Mouse (Mus musculus) ES-E14 (cell line): ENCODE measurements around the gene Rhbdf1. TPM values are rescaled to one million over a fixed set of nuclear protein-coding genes. Genes with fewer than 3 reads are reported as not detected.

Experiments used
- DNase-seq: peaks from one replicate; pipeline ENCODE4 v3.0.0-alpha.2; 2013; ENCODE audit warnings: low read depth, low spot score
- H3K27ac ChIP-seq: 2 replicates; pipeline ENCODE4 v1.5.1; 2012; ENCODE audit warnings: low read depth, mild to moderate bottlenecking, low read length, moderate library complexity, mixed read lengths; ENCODE audit not compliant: poor library complexity, insufficient read depth, severe bottlenecking
- H3K36me3 ChIP-seq: 2 replicates; pipeline ENCODE4 v1.6.1; 2012; ENCODE audit warnings: mild to moderate bottlenecking, low read length, moderate library complexity, mixed read lengths; ENCODE audit not compliant: control insufficient read depth, poor library complexity, insufficient read depth, severe bottlenecking
- H3K4me1 ChIP-seq, 2 experiments: fragments of 150-350 bp in 1 of 2; sonication (generic) in 1 of 2; 2 replicates each; pipeline ENCODE4 v1.6.1; 2012; ENCODE audit warnings: low read length in 2 of 2, mild to moderate bottlenecking in 1 of 2, mixed read lengths in 1 of 2; ENCODE audit not compliant: control insufficient read depth in 2 of 2, insufficient read depth in 2 of 2, poor library complexity in 1 of 2
- H3K4me3 ChIP-seq, 2 experiments: fragments of 150-350 bp in 1 of 2; sonication (generic) in 1 of 2; 2 replicates each; pipeline ENCODE4 v1.5.1; 2012; ENCODE audit warnings: low read length in 2 of 2, low read depth in 1 of 2, mild to moderate bottlenecking in 1 of 2, mixed read lengths in 1 of 2; ENCODE audit not compliant: insufficient read depth in 1 of 2, poor library complexity in 1 of 2, severe bottlenecking in 1 of 2
- H3K9ac ChIP-seq: 2 replicates; pipeline ENCODE4 v1.6.1; 2012; ENCODE audit warnings: low read depth, mild to moderate bottlenecking, low read length, mixed read lengths; ENCODE audit not compliant: poor library complexity, insufficient read depth, severe bottlenecking
- H3K9me3 ChIP-seq: fragments of 150-350 bp; sonication (generic); 2 replicates; pipeline ENCODE4 v1.6.1; 2012; ENCODE audit warnings: low read depth, mild to moderate bottlenecking, low read length; ENCODE audit not compliant: control insufficient read depth, insufficient read depth
- CHD2 ChIP-seq: IDR thresholded peaks from 2 replicates; pipeline ENCODE4 v1.6.1; 2014; ENCODE audit warnings: mild to moderate bottlenecking, low read depth, low read length, inconsistent platforms
- HCFC1 ChIP-seq: IDR thresholded peaks from 2 replicates; pipeline ENCODE4 v1.6.1; 2012; ENCODE audit warnings: low read length, inconsistent platforms, borderline replicate concordance; ENCODE audit not compliant: insufficient read depth
- MAFK ChIP-seq: IDR thresholded peaks from 2 replicates; pipeline ENCODE4 v1.6.1; 2014; ENCODE audit warnings: mild to moderate bottlenecking, low read depth, low read length, inconsistent platforms; ENCODE audit not compliant: insufficient read depth
- ZC3H11A ChIP-seq: IDR thresholded peaks from 2 replicates; pipeline ENCODE4 v1.6.1; 2012; ENCODE audit warnings: low read depth, mild to moderate bottlenecking, inconsistent platforms, low read length, borderline replicate concordance
- ZNF384 ChIP-seq: IDR thresholded peaks from 2 replicates; pipeline ENCODE4 v1.6.1; 2012; ENCODE audit warnings: low read depth, low read length, inconsistent platforms
- in situ Hi-C, 2 experiments: fragments of 600-800 bp; cut with MboI; formaldehyde crosslinking; loops; one replicate each; pipeline ENCODE4 v1.15.1; 2025; ENCODE audit warnings: low sequenced_read_pairs in 2 of 2, inconsistent platforms in 1 of 2; ENCODE audit not compliant: unreplicated experiment in 2 of 2
- total RNA-seq: library from RNA; depleted of rRNA; stranded (reverse); fragments of 300-350 nt; gene quantifications from 2 replicates; pipeline ENCODE4 v1.2.3, GENCODE M21; 2012; rRNA removed

The Rhbdf1 gene
- total RNA-seq, result 24.8 and 58.9 TPM in 2 replicates

DNA sequence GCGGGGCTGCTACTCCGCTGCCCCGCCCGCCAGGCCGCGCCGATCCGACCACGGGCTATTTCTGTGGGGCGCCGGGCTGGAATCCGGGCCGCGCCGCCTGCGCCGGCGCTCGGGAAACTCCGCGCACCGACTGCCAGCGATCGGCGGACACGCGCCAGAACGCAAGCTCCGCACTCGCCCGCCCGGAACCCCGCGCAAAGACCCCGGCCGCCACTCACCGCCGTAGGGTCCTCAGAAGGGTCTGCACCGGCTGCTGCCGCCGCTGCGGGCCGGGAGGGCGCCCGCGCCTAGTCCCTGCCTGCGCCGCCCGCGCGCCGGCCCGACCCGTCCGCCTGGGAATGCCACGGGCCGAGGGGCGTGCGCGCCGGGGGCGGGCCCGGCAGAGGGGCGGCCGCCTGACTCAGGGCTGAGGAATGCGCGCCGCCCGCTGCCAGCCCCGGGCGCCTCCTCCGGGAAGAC, at the start of gene Rhbdf1:
Gene Rhbdf1, minus strand, starts transcription at position 350 of the 459 bp plus-strand sequence.
- Histone ChIP-seq H3K9me3 (no peaks in the 10 kb centered on the region), H3K4me3 (peak within 1 kb of the TSS; percentile 69 to 84), H3K36me3 (no peaks in the 10 kb centered on the region), H3K4me1 (peaks cover 0 to 41% of the 10 kb centered on the region in 2 experiments), H3K9ac (peak within 1 kb of the TSS; percentile 83), H3K27ac (peak within 1 kb of the TSS; percentile 56; the same call in 1 of the 2 replicates)
- DNase-seq, result no peak
- TF ChIP-seq MAFK (no peak), HCFC1 (peak; percentile 13; the same call in 1 of the 2 replicates), CHD2 (no peak)
- in situ Hi-C loops, result no loop called here

DNA sequence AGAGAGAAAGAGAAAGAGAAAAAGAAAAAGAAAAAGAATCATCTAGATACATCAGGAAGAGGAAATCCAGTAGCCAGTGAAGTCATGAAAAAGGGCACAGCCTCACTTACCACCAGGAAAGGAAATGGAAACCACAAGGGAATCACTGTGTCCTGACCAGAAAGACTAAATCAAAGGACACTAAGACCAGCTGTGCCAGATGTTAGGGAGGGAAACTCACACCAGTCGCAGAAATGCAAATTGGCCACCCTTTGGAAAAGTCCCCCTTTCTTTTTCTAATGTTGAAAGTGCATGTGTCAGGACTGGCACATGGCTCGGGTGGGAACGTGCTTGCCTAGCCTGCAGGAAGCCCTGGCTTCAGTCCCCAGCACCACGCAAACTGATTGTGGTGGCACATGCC, 49.1 kb upstream of the Rhbdf1 start:
- no peak for DNase-seq
- Histone ChIP-seq H3K9ac (no peak overlapping the region), H3K9me3 (no peaks in the 10 kb centered on the region), H3K4me3 (no peak overlapping the region), H3K27ac (no peak overlapping the region), H3K36me3 (no peaks in the 10 kb centered on the region), H3K4me1 (no peaks in the 10 kb centered on the region)
- TF ChIP-seq MAFK (no peak), ZNF384 (no peak)
- in situ Hi-C loops, result no loop called here

- Histone ChIP-seq H3K9ac (no peak overlapping the region), H3K4me3 (no peak overlapping the region), H3K9me3 (no peaks in the 10 kb centered on the region), H3K27ac (no peak overlapping the region), H3K36me3 (no peaks in the 10 kb centered on the region), H3K4me1 (no peaks in the 10 kb centered on the region)
- DNase-seq, result no peak
- TF ChIP-seq ZNF384 (no peak), CHD2 (no peak)
- in situ Hi-C loops, result no loop called here
These were observed 46.9 kb upstream of the Rhbdf1 start for GRCm38 (mm10) chr11:32268952-32269351.

- DNase-seq, result no peak
These were observed 45.9 kb upstream of the Rhbdf1 start for GRCm38 (mm10) chr11:32267964-32268363.

GRCm38 (mm10) chr11:32267188-32267884, 45.2 kb upstream of the Rhbdf1 start, which contains the start of gene Nprl3:
Nprl3 (minus strand) TSS chr11:32267707.
- in situ Hi-C loops, result no loop called here
- TF ChIP-seq MAFK (no peak), CHD2 (peak; percentile 98), ZNF384 (no peak), HCFC1 (no peak; the same call in 1 of the 2 replicates)
- DNase-seq, result peak; percentile 78

More at GRCm38 (mm10) chr11:32267964-32268363, 45.9 kb upstream of the Rhbdf1 start:
- H3K36me3 ChIP-seq, result no peaks in the 10 kb centered on the region
- no peaks in the 10 kb centered on the region for H3K4me1 ChIP-seq
- TF ChIP-seq HCFC1 (no peak), CHD2 (no peak), MAFK (no peak), ZC3H11A (no peak), ZNF384 (no peak)
- H3K4me3 ChIP-seq, result peak overlapping the region; percentile 82 to 94
- no peaks in the 10 kb centered on the region for H3K9me3 ChIP-seq
- H3K9ac ChIP-seq, result peak overlapping the region; percentile 32; the same call in 1 of the 2 replicates
- no peak overlapping the region for H3K27ac ChIP-seq
- in situ Hi-C loops, result no loop called here

More at GRCm38 (mm10) chr11:32267188-32267884, 45.2 kb upstream of the Rhbdf1 start, which contains the start of gene Nprl3:
- peak within 1 kb of the TSS; percentile 82 to 94 for H3K4me3 ChIP-seq
- peaks cover 0 to 3% of the 10 kb centered on the region in 2 experiments; a peak in 1 of 4 replicates for H3K4me1 ChIP-seq
- peak within 1 kb of the TSS; percentile 50; the same call in 1 of the 2 replicates for H3K27ac ChIP-seq
- H3K36me3 ChIP-seq, result no peaks in the 10 kb centered on the region; the same call in 1 of the 2 replicates
- H3K9me3 ChIP-seq, result no peaks in the 10 kb centered on the region
- H3K9ac ChIP-seq, result peak within 1 kb of the TSS; percentile 99
